Mouse (Mus musculus) CH12.LX (cell line): ENCODE data around the gene Tmem115.

ENCODE experiments used
- CTCF ChIP-seq, 2 experiments: IDR thresholded peaks in 1 of 2; conservative IDR thresholded peaks in 1 of 2; 2 replicates each; pipeline ENCODE4 v1.5.1; 2011 to 2012; ENCODE audit warnings: low read depth in 2 of 2, low read length in 2 of 2, improper control_type of control experiment in 1 of 2, inconsistent platforms in 1 of 2, mild to moderate bottlenecking in 1 of 2, moderate library complexity in 1 of 2
- E2F4 ChIP-seq: IDR thresholded peaks from 2 replicates; pipeline ENCODE4 v1.6.1; 2011; ENCODE audit warnings: low read depth, low read length, improper control_type of control experiment; ENCODE audit not compliant: insufficient replicate concordance
- EP300 ChIP-seq: IDR thresholded peaks from 2 replicates; pipeline ENCODE4 v1.6.1; 2011; ENCODE audit warnings: low read length, improper control_type of control experiment
- HCFC1 ChIP-seq: IDR thresholded peaks from 2 replicates; pipeline ENCODE4 v1.6.1; 2012; ENCODE audit warnings: low read depth, mild to moderate bottlenecking, inconsistent platforms, low read length, improper control_type of control experiment
- JUN ChIP-seq: IDR thresholded peaks from 2 replicates; pipeline ENCODE4 v1.6.1; 2011; ENCODE audit warnings: low read depth, mild to moderate bottlenecking, low read length, improper control_type of control experiment, moderate library complexity; ENCODE audit not compliant: insufficient read depth
- JUND ChIP-seq: conservative IDR thresholded peaks from 2 replicates; pipeline ENCODE4 v1.6.1; 2011; ENCODE audit warnings: low read depth, low read length, improper control_type of control experiment
- KAT2A ChIP-seq: IDR thresholded peaks from 2 replicates; pipeline ENCODE4 v1.6.1; 2012; ENCODE audit warnings: low read length, improper control_type of control experiment, inconsistent platforms; ENCODE audit not compliant: insufficient replicate concordance
- MAFK ChIP-seq: IDR thresholded peaks from 2 replicates; pipeline ENCODE4 v1.6.1; 2011; ENCODE audit warnings: low read length, improper control_type of control experiment; ENCODE audit not compliant: insufficient replicate concordance
- MAZ ChIP-seq: IDR thresholded peaks from 2 replicates; pipeline ENCODE4 v1.6.1; 2012; ENCODE audit warnings: low read depth, mild to moderate bottlenecking, inconsistent platforms, low read length, improper control_type of control experiment, moderate library complexity
- NRF1 ChIP-seq: IDR thresholded peaks from 2 replicates; pipeline ENCODE4 v1.6.1; 2014; ENCODE audit warnings: low read depth, mild to moderate bottlenecking, inconsistent platforms, low read length, improper control_type of control experiment, moderate library complexity
- POLR2A ChIP-seq: IDR thresholded peaks from 2 replicates; pipeline ENCODE4 v1.6.1; 2011; ENCODE audit warnings: low read depth, mild to moderate bottlenecking, improper control_type of control experiment, low read length
- RCOR1 ChIP-seq: conservative IDR thresholded peaks from 2 replicates; pipeline ENCODE4 v1.6.1; 2012; ENCODE audit warnings: low read depth, mild to moderate bottlenecking, inconsistent platforms, low read length, improper control_type of control experiment
- USF1 ChIP-seq: IDR thresholded peaks from 2 replicates; pipeline ENCODE4 v1.6.1; 2014; ENCODE audit warnings: low read depth, mild to moderate bottlenecking, inconsistent platforms, low read length, improper control_type of control experiment
- ZC3H11A ChIP-seq: IDR thresholded peaks from 2 replicates; pipeline ENCODE4 v1.6.1; 2012; ENCODE audit warnings: low read depth, mild to moderate bottlenecking, inconsistent platforms, low read length, improper control_type of control experiment

- no peak for TF ChIP-seq JUN
- no peak for TF ChIP-seq USF1
- TF ChIP-seq NRF1, result no peak
- no peak for TF ChIP-seq POLR2A
- no peak for TF ChIP-seq KAT2A
- no peak for TF ChIP-seq RCOR1
- TF ChIP-seq JUND, result no peak
- TF ChIP-seq ZC3H11A, result no peak
- TF ChIP-seq EP300, result no peak
- TF ChIP-seq MAZ, result no peak
- TF ChIP-seq MAFK, result no peak
- TF ChIP-seq CTCF (conservative IDR thresholded peaks at IDR 0.05 in 1 of 2, IDR thresholded peaks at IDR 0.05 in 1 of 2; ENCODE audit: low read depth in 2 of 2, low read length in 2 of 2), result no peak
- TF ChIP-seq E2F4, result no peak
- no peak for TF ChIP-seq HCFC1
Measured at GRCm38 (mm10) chr9:107540420-107540819, 6.7 kb downstream of the Tmem115 start.
